Mouse (Mus musculus) heart, embryonic 15.5 days (tissue): Measurements from ENCODE around the gene 2010111I01Rik. TPM values are rescaled to one million over a fixed set of nuclear protein-coding genes. Genes with fewer than 3 reads are reported as not detected.
A peak's percentile ranks its signal among the peaks of the same experiment; 100 is the strongest.
"Not testable (repeated sequence)": the region's sequence is repeated elsewhere in the genome, so short reads cannot be mapped to it uniquely, and the experiment has no call there.

Experiments
- ATAC-seq: fragments of 200-750 bp; cut with Nextera tagmentation; replicated peaks from 2 replicates; pipeline ENCODE4 v1.8.0; 2017; ENCODE audit warnings: low read depth, moderate TSS enrichment; ENCODE audit not compliant: insufficient number of reproducible peaks, insufficient read depth, low FRiP score
- H3K27ac ChIP-seq: fragments of 300-500 bp; sonication (generic); 2 replicates; pipeline ENCODE4 v1.5.1; 2015; ENCODE audit warnings: mild to moderate bottlenecking, inconsistent platforms
- H3K27me3 ChIP-seq: fragments of 300-500 bp; sonication (generic); 2 replicates; pipeline ENCODE4 v1.6.1; 2015; ENCODE audit warnings: inconsistent platforms
- H3K36me3 ChIP-seq: fragments of 300-500 bp; sonication (generic); 2 replicates; pipeline ENCODE4 v1.6.1; 2015; ENCODE audit warnings: mild to moderate bottlenecking, inconsistent platforms
- H3K4me1 ChIP-seq: fragments of 300-500 bp; sonication (generic); replicated peaks from 2 replicates; pipeline ENCODE4 v1.6.1; 2015; ENCODE audit warnings: inconsistent platforms
- H3K4me2 ChIP-seq: fragments of 300-500 bp; sonication (generic); 2 replicates; pipeline ENCODE4 v1.6.1; 2015; ENCODE audit warnings: inconsistent platforms, mild to moderate bottlenecking, moderate library complexity
- H3K4me3 ChIP-seq: fragments of 300-500 bp; sonication (generic); 2 replicates; pipeline ENCODE4 v1.5.1; 2015; ENCODE audit warnings: mild to moderate bottlenecking, inconsistent platforms
- H3K9ac ChIP-seq: fragments of 300-500 bp; sonication (generic); 2 replicates; pipeline ENCODE4 v1.6.1; 2015; ENCODE audit warnings: mild to moderate bottlenecking, inconsistent platforms
- H3K9me3 ChIP-seq: fragments of 300-500 bp; sonication (generic); replicated peaks from 2 replicates; pipeline ENCODE4 v1.6.1; 2016; ENCODE audit warnings: inconsistent platforms
- WGBS: fragments of 180-500 bp; shearing (Covaris S2); methylation state at CpG from one replicate; pipeline ENCODE4 v1.1.7; 2015; ENCODE audit warnings: mixed read lengths; 5-methylcytosine and 5-hydroxymethylcytosine counted together
- polyA plus RNA-seq: library from polyadenylated mRNA; unstranded; fragments of >200 nt; fragmentation: Nextera tagmentation; extraction: Ambion mirVana; gene quantifications from 2 replicates; pipeline ENCODE4 v1.2.1, GENCODE M21; 2015

2010111I01Rik gene
- polyA plus RNA-seq, 1 experiment from 2014 or later: 59.9 TPM

- Histone ChIP-seq H3K27ac (peak overlapping the region; percentile 60), H3K27me3 (no peaks in the 10 kb centered on the region), H3K9ac (peak overlapping the region; percentile 1; the same call in 1 of the 2 replicates), H3K9me3 (no peaks in the 10 kb centered on the region), H3K4me1 (peaks cover 30% of the 10 kb centered on the region), H3K4me2 (no peak overlapping the region), H3K36me3 (peaks cover 10% of the 10 kb centered on the region; the same call in 1 of the 2 replicates), H3K4me3 (no peak overlapping the region)
- ATAC-seq: 0 out of 2 replicates have a peak, but pooled peaks have one; percentile 5
- 70% methylated on average over 12 of the region's 12 CpGs for WGBS
These were observed 349.3 kb downstream of the 2010111I01Rik start for GRCm38 (mm10) chr13:63313748-63314607.

GRCm38 (mm10) chr13:63314608-63314920 lies 349.9 kb downstream of the 2010111I01Rik start:
- no peak overlapping the region for H3K9ac ChIP-seq
- no peaks in the 10 kb centered on the region for H3K9me3 ChIP-seq
- no peak for ATAC-seq
- H3K4me2 ChIP-seq: no peak overlapping the region
- 78% methylated on average over 4 of the region's 4 CpGs for WGBS
- H3K36me3 ChIP-seq: peaks cover 10% of the 10 kb centered on the region; the same call in 1 of the 2 replicates
- H3K4me1 ChIP-seq: peaks cover 24% of the 10 kb centered on the region
- H3K27me3 ChIP-seq: no peaks in the 10 kb centered on the region
- no peak overlapping the region for H3K4me3 ChIP-seq
- H3K27ac ChIP-seq: peak overlapping the region; percentile 60

GRCm38 (mm10) chr13:63315111-63315510 lies 350.4 kb downstream of the 2010111I01Rik start:
- 96% methylated on average over 4 of the region's 4 CpGs for WGBS
- H3K27ac ChIP-seq, ATAC-seq, H3K4me2 ChIP-seq, H3K36me3 ChIP-seq, H3K4me3 ChIP-seq, H3K9me3 ChIP-seq, H3K27me3 ChIP-seq, H3K9ac ChIP-seq: not testable (repeated sequence)
- peaks cover 24% of the 10 kb centered on the region for H3K4me1 ChIP-seq

DNA sequence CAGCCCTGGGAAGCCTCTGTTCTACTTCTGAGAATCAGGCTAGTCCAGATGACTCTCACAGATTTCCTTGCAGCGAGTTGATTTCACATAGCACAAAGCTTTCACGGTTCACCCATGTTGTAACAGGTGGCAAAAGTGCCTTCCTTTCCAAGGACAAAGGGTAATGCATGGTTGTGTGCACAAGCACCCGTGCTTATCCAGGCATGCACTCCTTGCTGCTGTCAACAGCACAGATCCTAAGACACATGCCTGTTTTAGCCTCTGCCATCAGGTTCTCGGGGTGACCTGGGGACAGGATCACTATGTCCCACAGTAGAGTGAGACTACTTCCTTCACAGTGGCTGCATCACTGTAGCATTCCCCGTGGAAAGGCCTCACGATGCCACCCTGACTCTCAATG lies 351.1 kb downstream of the 2010111I01Rik start:
- peaks cover 24% of the 10 kb centered on the region for H3K4me1 ChIP-seq
- WGBS: 65% methylated on average over 6 of the region's 6 CpGs
- H3K9ac ChIP-seq: no peak overlapping the region
- no peak overlapping the region for H3K4me2 ChIP-seq
- peaks cover 10% of the 10 kb centered on the region; the same call in 1 of the 2 replicates for H3K36me3 ChIP-seq
- H3K27me3 ChIP-seq: no peaks in the 10 kb centered on the region
- no peak for ATAC-seq
- H3K4me3 ChIP-seq: no peak overlapping the region
- no peaks in the 10 kb centered on the region for H3K9me3 ChIP-seq
- H3K27ac ChIP-seq: no peak overlapping the region

DNA sequence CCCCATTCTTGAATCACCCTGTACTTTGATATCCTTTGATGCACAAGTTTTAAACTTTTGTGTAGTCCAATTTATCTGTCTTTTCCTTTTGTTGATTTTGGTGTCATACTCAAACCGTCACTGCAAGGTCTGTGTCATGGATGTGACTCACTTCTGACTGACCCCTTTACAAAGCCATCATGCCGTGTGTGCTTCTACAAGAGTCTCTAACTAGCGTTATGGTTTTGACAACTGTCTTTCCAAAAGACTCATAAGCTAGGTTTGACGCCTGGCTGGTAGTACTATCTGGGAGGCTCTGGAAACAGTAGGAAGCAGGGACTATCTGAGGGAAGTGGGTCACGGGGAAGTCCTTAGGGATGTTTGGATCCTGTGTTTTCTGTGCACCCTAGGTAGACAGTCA lies 351.7 kb downstream of the 2010111I01Rik start:
- WGBS: 83% methylated on average over 5 of the region's 5 CpGs
- Histone ChIP-seq H3K4me2 (no peak overlapping the region), H3K36me3 (peaks cover 4% of the 10 kb centered on the region; the same call in 1 of the 2 replicates), H3K4me1 (peaks cover 24% of the 10 kb centered on the region), H3K27ac (no peak overlapping the region), H3K9me3 (no peaks in the 10 kb centered on the region), H3K9ac (no peak overlapping the region), H3K27me3 (no peaks in the 10 kb centered on the region), H3K4me3 (no peak overlapping the region)
- no peak for ATAC-seq

DNA sequence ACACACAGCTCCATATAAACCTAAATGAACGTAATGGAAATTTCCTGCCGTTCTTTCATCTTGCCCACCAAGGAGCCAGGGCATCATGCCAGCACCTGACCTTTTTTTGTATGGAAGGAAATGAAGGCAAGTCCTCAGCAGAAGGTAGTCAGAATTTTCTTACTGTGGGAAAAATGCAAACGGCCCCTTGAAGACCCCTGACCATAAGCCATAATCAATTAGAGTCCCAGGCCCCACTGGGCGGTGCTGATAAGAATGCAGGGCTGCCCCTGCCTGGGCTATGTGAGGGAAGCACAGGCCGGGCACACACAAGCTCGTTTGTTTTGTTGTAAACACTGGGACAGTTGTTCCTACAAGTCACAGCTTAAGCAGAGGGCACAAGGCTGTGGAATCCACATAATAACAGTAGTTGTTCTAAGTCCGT lies 353.0 kb downstream of the 2010111I01Rik start:
- H3K36me3 ChIP-seq: peaks cover 4% of the 10 kb centered on the region; the same call in 1 of the 2 replicates
- ATAC-seq: no peak
- no peak overlapping the region for H3K4me3 ChIP-seq
- H3K27me3 ChIP-seq: no peaks in the 10 kb centered on the region
- no peak overlapping the region for H3K4me2 ChIP-seq
- H3K27ac ChIP-seq: no peak overlapping the region
- H3K9ac ChIP-seq: no peak overlapping the region
- no peaks in the 10 kb centered on the region for H3K9me3 ChIP-seq
- 59% methylated on average over 7 of the region's 7 CpGs for WGBS
- H3K4me1 ChIP-seq: peaks cover 21% of the 10 kb centered on the region

GRCm38 (mm10) chr13:63319814-63320213 lies 355.1 kb downstream of the 2010111I01Rik start:
- Histone ChIP-seq H3K27ac (no peak overlapping the region), H3K36me3 (peaks cover 4% of the 10 kb centered on the region; the same call in 1 of the 2 replicates), H3K4me2 (no peak overlapping the region), H3K9me3 (no peaks in the 10 kb centered on the region), H3K27me3 (no peaks in the 10 kb centered on the region), H3K4me1 (peaks cover 22% of the 10 kb centered on the region), H3K4me3 (no peak overlapping the region), H3K9ac (no peak overlapping the region)
- no peak for ATAC-seq
- WGBS: 90% methylated on average over 7 of the region's 7 CpGs

DNA sequence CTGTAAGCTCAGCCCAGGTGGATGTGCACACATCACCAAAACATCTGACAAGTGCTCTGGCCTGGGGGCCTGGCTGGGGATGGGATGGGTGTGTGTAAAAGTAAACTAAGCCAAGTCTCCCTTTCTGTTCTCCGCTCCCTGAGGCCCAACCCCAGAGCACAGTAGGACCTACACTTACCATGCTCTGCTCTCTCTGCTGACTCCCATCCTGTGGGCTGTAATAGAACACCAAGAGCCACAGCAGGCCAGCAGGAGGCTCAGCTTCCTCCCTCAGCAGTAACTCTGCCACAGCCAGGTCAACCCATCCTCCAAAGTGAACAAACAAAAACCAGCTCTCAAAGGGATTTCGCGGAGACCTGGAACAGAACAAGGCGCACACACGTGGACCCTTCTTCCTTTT lies 357.0 kb downstream of the 2010111I01Rik start:
- Histone ChIP-seq H3K4me1 (peaks cover 27% of the 10 kb centered on the region), H3K27me3 (no peaks in the 10 kb centered on the region), H3K9ac (no peak overlapping the region), H3K4me3 (no peak overlapping the region), H3K9me3 (no peaks in the 10 kb centered on the region), H3K36me3 (peaks cover 4% of the 10 kb centered on the region; the same call in 1 of the 2 replicates), H3K4me2 (no peak overlapping the region), H3K27ac (no peak overlapping the region)
- 76% methylated on average over 5 of the region's 5 CpGs for WGBS
- ATAC-seq: no peak

- WGBS: 86% methylated on average over 6 of the region's 6 CpGs
- peak overlapping the region; percentile 30; the same call in 1 of the 2 replicates for H3K27ac ChIP-seq
These were observed 358.1 kb downstream of the 2010111I01Rik start for GRCm38 (mm10) chr13:63322756-63323155.

GRCm38 (mm10) chr13:63323286-63324075 lies 358.8 kb downstream of the 2010111I01Rik start:
- no peaks in the 10 kb centered on the region for H3K9me3 ChIP-seq
- H3K36me3 ChIP-seq: no peaks in the 10 kb centered on the region
- peak overlapping the region; percentile 30 for H3K27ac ChIP-seq
- no peaks in the 10 kb centered on the region for H3K27me3 ChIP-seq
- no peak for ATAC-seq
- no peak overlapping the region for H3K4me2 ChIP-seq
- peaks cover 27% of the 10 kb centered on the region for H3K4me1 ChIP-seq
- 61% methylated on average over 9 of the region's 9 CpGs for WGBS
- H3K9ac ChIP-seq: no peak overlapping the region
- no peak overlapping the region for H3K4me3 ChIP-seq

More at GRCm38 (mm10) chr13:63322756-63323155, 358.1 kb downstream of the 2010111I01Rik start:
- Histone ChIP-seq H3K27me3 (no peaks in the 10 kb centered on the region), H3K4me3 (no peak overlapping the region), H3K4me1 (peaks cover 27% of the 10 kb centered on the region), H3K4me2 (no peak overlapping the region), H3K9me3 (no peaks in the 10 kb centered on the region), H3K36me3 (no peaks in the 10 kb centered on the region), H3K9ac (no peak overlapping the region)
- no peak for ATAC-seq

- H3K9ac ChIP-seq: no peak overlapping the region
- H3K27me3 ChIP-seq: no peaks in the 10 kb centered on the region
- H3K36me3 ChIP-seq: no peaks in the 10 kb centered on the region
- H3K4me1 ChIP-seq: peaks cover 27% of the 10 kb centered on the region
- no peak overlapping the region for H3K4me3 ChIP-seq
- peak overlapping the region; percentile 51 for H3K27ac ChIP-seq
- H3K4me2 ChIP-seq: no peak overlapping the region
- 57% methylated on average over 3 of the region's 3 CpGs for WGBS
- no peaks in the 10 kb centered on the region for H3K9me3 ChIP-seq
- no peak for ATAC-seq
These were observed 359.6 kb downstream of the 2010111I01Rik start for GRCm38 (mm10) chr13:63324311-63324710.
